Mouse (Mus musculus) heart, embryonic 13.5 days (tissue): ENCODE data around the gene Sema6d. TPM values are rescaled to one million over a fixed set of nuclear protein-coding genes. Genes with fewer than 3 reads are reported as not detected.

Source experiments
- ATAC-seq: fragments of 200-750 bp; cut with Nextera tagmentation; 2 replicates; pipeline ENCODE4 v1.8.0; 2017; ENCODE audit warnings: moderate TSS enrichment; ENCODE audit not compliant: insufficient number of reproducible peaks, low FRiP score, low TSS enrichment; ENCODE audit errors: extremely low read depth
- H3K27ac ChIP-seq: fragments of 300-500 bp; sonication (generic); replicated peaks from 2 replicates; pipeline ENCODE4 v1.5.1; 2015; ENCODE audit warnings: moderate library complexity, mild to moderate bottlenecking, inconsistent platforms
- H3K27me3 ChIP-seq: fragments of 300-500 bp; sonication (generic); replicated peaks from 2 replicates; pipeline ENCODE4 v1.6.1; 2015; ENCODE audit warnings: mild to moderate bottlenecking, inconsistent platforms
- H3K36me3 ChIP-seq: fragments of 300-500 bp; sonication (generic); 2 replicates; pipeline ENCODE4 v1.6.1; 2015; ENCODE audit warnings: mild to moderate bottlenecking, inconsistent platforms
- H3K4me1 ChIP-seq: fragments of 300-500 bp; sonication (generic); 2 replicates; pipeline ENCODE4 v1.6.1; 2015; ENCODE audit warnings: inconsistent platforms
- H3K4me2 ChIP-seq: fragments of 300-500 bp; sonication (generic); 2 replicates; pipeline ENCODE4 v1.6.1; 2015; ENCODE audit warnings: inconsistent platforms, mild to moderate bottlenecking, moderate library complexity
- H3K4me3 ChIP-seq: fragments of 300-500 bp; sonication (generic); 2 replicates; pipeline ENCODE4 v1.5.1; 2015; ENCODE audit warnings: moderate library complexity, mild to moderate bottlenecking, inconsistent platforms
- H3K9ac ChIP-seq: fragments of 300-500 bp; sonication (generic); 2 replicates; pipeline ENCODE4 v1.6.1; 2015; ENCODE audit warnings: inconsistent platforms, mild to moderate bottlenecking, moderate library complexity
- H3K9me3 ChIP-seq: fragments of 300-500 bp; sonication (generic); 2 replicates; pipeline ENCODE4 v1.6.1; 2016; ENCODE audit warnings: inconsistent platforms
- WGBS: fragments of 180-500 bp; shearing (Covaris S2); methylation state at CpG from one replicate; pipeline ENCODE4 v1.1.7; 2015; ENCODE audit warnings: mixed read lengths; 5-methylcytosine and 5-hydroxymethylcytosine counted together
- polyA plus RNA-seq: library from polyadenylated mRNA; unstranded; fragments of >200 nt; fragmentation: Nextera tagmentation; extraction: Ambion mirVana; gene quantifications from 2 replicates; pipeline ENCODE4 v1.2.1, GENCODE M21; 2015

Gene Sema6d
- polyA plus RNA-seq, 1 experiment from 2014 or later, result 18.8 TPM

DNA sequence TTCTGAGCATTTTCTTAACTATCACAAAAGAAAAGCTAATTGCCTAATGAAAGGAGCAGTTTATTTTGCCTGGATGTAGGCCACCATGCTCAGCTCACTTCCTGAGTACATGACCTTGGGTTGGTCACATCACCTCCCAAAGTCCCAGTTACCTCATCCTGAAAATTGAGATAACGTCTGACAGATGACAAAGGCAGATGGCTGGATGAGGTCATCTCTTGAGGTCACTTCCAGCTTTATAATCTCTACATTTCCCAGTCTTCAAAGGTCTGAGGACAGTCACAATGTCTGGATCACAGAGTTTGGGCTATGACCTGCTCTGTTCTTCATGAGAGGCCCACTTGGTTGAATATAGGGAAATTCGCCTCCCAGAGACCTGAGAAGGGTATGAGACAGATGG lies 366.1 kb downstream of the Sema6d start:
- H3K4me3 ChIP-seq, result no peak overlapping the region
- H3K4me1 ChIP-seq, result peaks cover 20% of the 10 kb centered on the region
- 57% methylated on average over 2 of the region's 2 CpGs for WGBS
- no peak overlapping the region for H3K9ac ChIP-seq
- no peak overlapping the region for H3K27ac ChIP-seq
- no peaks in the 10 kb centered on the region for H3K36me3 ChIP-seq
- no peaks in the 10 kb centered on the region for H3K9me3 ChIP-seq
- ATAC-seq, result no peak
- no peak overlapping the region for H3K4me2 ChIP-seq
- H3K27me3 ChIP-seq, result no peaks in the 10 kb centered on the region

DNA sequence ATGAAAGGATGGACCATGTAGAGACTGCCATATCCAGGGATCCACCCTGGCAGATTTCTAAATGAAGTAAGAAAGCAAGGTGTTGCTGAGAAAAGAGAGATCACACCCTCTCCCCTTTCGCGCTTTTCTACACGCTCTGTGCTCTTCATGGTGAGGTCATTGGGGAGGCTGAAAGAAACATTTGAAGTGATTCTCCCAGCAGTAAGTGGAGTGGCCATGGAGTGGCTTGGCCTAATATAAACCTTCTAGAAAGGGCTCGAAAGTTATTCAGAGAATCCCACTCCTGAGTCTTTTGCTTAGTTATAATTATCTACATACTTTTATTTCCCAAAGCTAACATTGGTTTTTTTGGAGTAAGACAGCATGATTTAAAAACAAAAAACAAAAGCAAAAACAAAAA lies 367.2 kb downstream of the Sema6d start:
- H3K27me3 ChIP-seq, result no peaks in the 10 kb centered on the region
- 86% methylated on average over 4 of the region's 4 CpGs for WGBS
- no peak for ATAC-seq

DNA sequence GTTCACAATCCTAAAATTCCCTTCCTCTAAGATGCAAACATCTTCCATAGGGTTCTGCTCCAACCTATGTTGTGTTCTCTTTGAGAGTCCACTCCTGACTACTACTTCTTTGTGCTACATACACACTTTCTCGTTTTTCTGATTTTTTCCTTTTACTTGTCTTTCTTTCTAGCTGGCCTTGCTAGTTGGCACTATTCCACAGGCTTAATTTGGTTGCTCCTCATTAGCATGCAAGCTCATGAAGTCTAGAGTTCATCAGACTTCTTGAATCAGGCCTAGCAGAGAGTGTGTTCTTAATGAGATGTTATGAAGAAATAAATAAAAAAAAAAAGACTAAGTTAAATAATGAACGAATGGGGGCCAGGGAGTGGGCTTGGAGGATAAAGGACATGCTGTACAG lies 368.3 kb downstream of the Sema6d start:
- no peaks in the 10 kb centered on the region for H3K36me3 ChIP-seq
- H3K4me3 ChIP-seq, result no peak overlapping the region
- H3K4me2 ChIP-seq, result no peak overlapping the region
- H3K27me3 ChIP-seq, result no peaks in the 10 kb centered on the region
- peaks cover 36% of the 10 kb centered on the region for H3K4me1 ChIP-seq
- H3K9me3 ChIP-seq, result no peaks in the 10 kb centered on the region
- WGBS, result 74% methylated on average over 2 of the region's 2 CpGs
- no peak overlapping the region for H3K27ac ChIP-seq
- ATAC-seq, result no peak
- H3K9ac ChIP-seq, result no peak overlapping the region

More for the DNA sequence above, 367.2 kb downstream of the Sema6d start:
- no peak overlapping the region for H3K4me3 ChIP-seq
- H3K4me2 ChIP-seq, result no peak overlapping the region
- H3K36me3 ChIP-seq, result no peaks in the 10 kb centered on the region
- peaks cover 31% of the 10 kb centered on the region for H3K4me1 ChIP-seq
- H3K27ac ChIP-seq, result no peak overlapping the region
- no peak overlapping the region for H3K9ac ChIP-seq
- no peaks in the 10 kb centered on the region for H3K9me3 ChIP-seq

DNA sequence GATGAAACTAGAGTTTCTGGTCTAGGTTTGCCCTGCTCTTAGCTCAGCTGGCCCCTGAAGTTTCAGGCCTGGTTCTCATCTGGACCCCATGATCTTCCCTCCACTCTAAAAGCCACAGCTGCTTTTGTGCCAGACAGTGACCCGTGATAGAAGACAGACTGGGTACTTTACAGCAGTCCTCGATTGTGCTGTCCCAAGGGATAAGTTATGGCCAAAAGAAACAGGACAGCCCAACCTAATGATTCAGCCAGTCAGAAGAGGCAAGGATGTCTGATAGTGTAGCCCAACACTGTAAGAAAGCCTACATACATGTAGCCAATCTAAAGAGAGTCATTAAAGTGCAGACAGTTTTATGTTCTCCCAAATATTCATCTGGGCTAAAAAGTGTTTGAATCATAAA lies 371.2 kb downstream of the Sema6d start:
- Histone ChIP-seq H3K36me3 (no peaks in the 10 kb centered on the region), H3K4me2 (0 out of 2 replicates have a peak overlapping the region, but pooled peaks have one; percentile 11), H3K4me1 (peaks cover 34% of the 10 kb centered on the region), H3K4me3 (no peak overlapping the region), H3K9me3 (no peaks in the 10 kb centered on the region), H3K27me3 (no peaks in the 10 kb centered on the region), H3K9ac (peak overlapping the region; percentile 10; the same call in 1 of the 2 replicates), H3K27ac (peak overlapping the region; percentile 89)
- WGBS, result 13% methylated on average over 2 of the region's 2 CpGs
- ATAC-seq, result peak; percentile 70; the same call in 1 of the 2 replicates

DNA sequence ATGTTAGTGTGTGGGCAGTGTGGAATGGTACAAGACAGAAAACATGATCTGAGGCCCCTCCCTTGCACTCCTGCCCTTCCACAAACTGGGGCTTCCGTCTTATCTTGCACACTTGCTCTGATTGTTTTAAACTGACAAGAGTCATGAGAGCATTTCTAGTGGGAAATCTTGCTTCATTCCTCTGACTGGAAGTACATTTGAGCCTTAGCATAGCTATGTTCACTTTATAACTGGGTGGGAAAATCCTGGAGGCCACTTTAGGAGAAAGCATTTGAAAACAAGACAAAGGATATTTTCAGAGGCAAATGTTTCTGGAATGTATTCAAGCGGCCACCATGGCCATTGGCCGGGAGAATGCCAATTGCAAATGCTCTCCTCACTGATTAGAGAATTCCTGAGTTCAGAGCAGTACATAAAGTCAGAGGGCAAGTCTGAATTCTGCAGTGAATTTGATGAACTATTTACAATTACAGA lies 371.6 kb downstream of the Sema6d start:
- Histone ChIP-seq H3K27ac (peak overlapping the region; percentile 89), H3K9me3 (no peaks in the 10 kb centered on the region), H3K9ac (0 out of 2 replicates have a peak overlapping the region, but pooled peaks have one; percentile 10), H3K4me1 (peaks cover 39% of the 10 kb centered on the region), H3K27me3 (no peaks in the 10 kb centered on the region), H3K36me3 (no peaks in the 10 kb centered on the region), H3K4me2 (peak overlapping the region; percentile 11; the same call in 1 of the 2 replicates), H3K4me3 (no peak overlapping the region)
- WGBS, result 11% methylated on average over 3 of the region's 3 CpGs
- peak; percentile 21; the same call in 1 of the 2 replicates for ATAC-seq

DNA sequence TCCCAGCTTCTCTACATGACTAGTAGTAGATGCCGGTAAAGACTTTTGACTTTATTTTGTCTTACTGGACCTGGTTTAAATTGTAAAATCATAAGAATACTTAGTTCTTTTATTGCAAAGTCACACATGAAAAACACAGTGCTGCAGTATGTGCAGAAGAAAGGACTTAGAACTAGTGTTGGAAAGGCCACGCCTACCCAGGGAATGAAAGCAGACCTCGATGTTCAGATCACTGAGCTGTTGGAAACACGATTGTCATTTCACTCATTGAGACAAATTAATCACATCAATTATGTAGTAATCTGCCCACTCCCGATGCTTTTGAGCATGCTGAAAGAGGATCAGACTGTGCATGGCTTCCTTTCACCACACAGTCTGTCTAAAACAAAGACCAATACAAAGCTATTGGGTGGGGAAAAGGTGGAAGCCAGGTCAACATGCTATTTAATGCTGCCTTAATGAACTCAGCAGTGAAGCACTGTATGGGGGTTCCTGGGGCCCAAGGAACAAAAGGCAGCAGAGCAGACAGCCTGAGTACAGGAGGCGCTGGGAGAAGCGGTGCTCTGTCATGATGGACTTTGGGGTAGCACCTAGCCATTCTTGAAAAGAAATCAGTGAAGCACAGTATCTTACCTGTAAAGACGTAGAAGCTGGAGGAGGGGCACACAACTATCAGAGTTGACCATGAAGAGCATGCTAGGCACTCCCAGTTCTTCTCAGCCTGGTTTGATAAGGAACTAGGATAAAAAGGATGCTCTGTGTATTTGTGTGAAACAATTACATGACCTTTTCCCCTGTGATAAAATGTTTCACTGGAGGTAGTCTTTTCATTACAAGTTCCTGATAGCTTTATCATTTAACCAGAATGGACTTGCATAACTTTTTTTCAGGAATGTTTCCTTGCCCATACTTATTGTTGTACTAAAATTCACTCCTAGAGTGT lies 375.5 kb downstream of the Sema6d start:
- no peaks in the 10 kb centered on the region for H3K9me3 ChIP-seq
- peak overlapping the region; percentile 48; the same call in 1 of the 2 replicates for H3K27ac ChIP-seq
- no peak overlapping the region for H3K9ac ChIP-seq
- no peaks in the 10 kb centered on the region for H3K36me3 ChIP-seq
- 69% methylated on average over 8 of the region's 8 CpGs for WGBS
- H3K4me2 ChIP-seq, result no peak overlapping the region
- no peak overlapping the region for H3K4me3 ChIP-seq
- H3K27me3 ChIP-seq, result no peaks in the 10 kb centered on the region
- peaks cover 67% of the 10 kb centered on the region for H3K4me1 ChIP-seq
- no peak for ATAC-seq

DNA sequence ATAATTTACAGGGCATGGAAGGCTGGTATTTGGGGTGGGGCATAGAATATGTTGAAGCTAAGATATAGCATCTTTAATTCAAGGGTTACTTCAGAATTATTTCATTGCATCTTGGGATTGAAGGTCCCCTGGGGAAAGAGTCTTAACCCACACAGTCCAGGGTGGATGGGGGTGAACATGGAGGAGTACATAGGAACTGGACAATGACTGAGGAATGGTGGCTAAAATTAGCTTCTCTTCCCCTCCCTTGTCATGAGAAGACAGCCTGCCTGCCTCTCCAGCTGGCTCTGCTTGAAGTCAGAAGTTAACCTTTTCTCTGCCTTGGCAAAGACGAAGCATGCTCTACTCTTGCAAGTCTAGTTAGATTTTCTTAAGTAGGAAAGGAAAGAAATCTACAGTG lies 377.7 kb downstream of the Sema6d start:
- H3K4me2 ChIP-seq, result no peak overlapping the region
- peaks cover 56% of the 10 kb centered on the region for H3K4me1 ChIP-seq
- no peaks in the 10 kb centered on the region for H3K27me3 ChIP-seq
- ATAC-seq, result no peak
- no peak overlapping the region for H3K4me3 ChIP-seq
- H3K9ac ChIP-seq, result no peak overlapping the region
- WGBS, result 28% methylated on average over 1 of the region's 1 CpGs
- H3K27ac ChIP-seq, result peak overlapping the region; percentile 60
- no peaks in the 10 kb centered on the region for H3K9me3 ChIP-seq
- no peaks in the 10 kb centered on the region for H3K36me3 ChIP-seq

DNA sequence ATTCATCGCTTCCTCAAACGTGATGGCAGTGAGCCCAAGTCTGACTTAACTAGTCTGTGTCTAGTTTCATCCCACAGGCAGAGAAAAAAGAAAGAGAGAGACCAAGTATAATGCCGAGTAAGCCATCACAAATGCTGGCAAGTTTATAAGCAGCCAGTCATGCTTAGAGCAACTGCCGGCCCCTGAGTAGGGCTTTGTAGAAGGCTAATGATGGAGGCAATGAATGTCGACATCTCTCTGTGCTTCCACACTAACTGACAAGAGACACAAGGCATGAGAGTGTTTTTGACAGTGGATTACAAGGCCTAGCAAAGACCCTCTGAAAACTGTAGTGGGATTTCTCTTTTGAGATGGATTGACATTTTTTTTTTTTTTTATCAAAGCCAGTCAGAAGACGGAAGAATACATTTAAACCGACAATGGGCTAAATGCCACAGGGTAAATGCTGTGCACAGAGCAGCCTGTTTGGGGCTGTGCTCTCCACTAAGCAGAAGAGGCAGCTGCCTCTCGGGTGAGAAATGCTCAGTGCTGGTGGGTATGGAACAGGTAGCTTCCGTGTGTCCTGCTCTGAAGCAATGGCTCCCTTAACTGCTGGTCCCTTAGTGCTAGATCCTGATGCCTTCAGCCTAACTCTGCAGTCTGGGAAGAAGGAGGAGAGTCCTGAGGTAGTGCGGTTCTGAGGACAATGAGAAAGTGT lies 380.7 kb downstream of the Sema6d start:
- H3K4me2 ChIP-seq, result no peak overlapping the region
- H3K9me3 ChIP-seq, result no peaks in the 10 kb centered on the region
- H3K4me1 ChIP-seq, result peaks cover 50% of the 10 kb centered on the region
- ATAC-seq, result no peak
- no peak overlapping the region for H3K4me3 ChIP-seq
- WGBS, result 65% methylated on average over 10 of the region's 10 CpGs
- H3K36me3 ChIP-seq, result no peaks in the 10 kb centered on the region
- no peak overlapping the region for H3K27ac ChIP-seq
- no peaks in the 10 kb centered on the region for H3K27me3 ChIP-seq
- no peak overlapping the region for H3K9ac ChIP-seq

DNA sequence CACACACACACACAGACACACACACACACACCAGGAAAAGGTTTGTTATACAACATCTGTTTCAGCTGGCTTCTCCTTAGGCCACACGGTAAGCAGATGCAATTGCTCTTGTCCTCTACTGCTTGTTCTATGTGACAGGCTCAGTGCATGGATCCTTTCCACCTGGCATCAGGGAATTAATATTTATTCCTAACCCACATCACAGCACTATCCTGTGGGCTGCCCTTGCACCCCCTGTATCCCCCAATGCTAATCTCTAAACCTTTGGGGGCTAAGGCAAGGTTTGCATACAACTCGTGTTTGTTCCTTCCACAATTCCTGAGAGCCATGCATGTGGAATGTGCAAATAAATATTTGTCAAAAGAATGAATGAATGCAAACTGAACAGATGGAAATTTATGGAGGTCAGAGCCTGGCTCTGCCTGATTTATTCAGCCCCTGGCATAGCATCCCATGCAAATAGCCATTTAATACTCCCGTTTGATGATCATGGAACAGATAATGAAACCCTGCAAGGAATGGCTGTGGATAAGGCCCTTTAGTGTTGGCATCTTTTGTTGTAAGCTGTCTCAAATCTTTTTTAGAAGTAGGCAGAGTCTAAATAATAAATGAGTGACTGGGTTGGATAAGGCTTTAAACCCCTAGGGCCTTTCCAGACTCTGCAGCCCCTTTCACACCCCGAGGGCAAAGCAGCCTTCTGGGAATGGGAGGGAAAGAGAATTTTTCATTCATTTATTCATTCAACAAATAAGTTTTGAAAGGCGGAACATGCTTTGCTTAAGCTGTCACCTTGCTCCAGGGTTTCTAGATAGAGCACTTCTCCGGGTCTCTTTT lies 383.1 kb downstream of the Sema6d start:
- 75% methylated on average over 6 of the region's 6 CpGs for WGBS
- Histone ChIP-seq H3K4me3 (no peak overlapping the region), H3K9me3 (no peaks in the 10 kb centered on the region), H3K4me2 (no peak overlapping the region), H3K36me3 (no peaks in the 10 kb centered on the region), H3K27me3 (no peaks in the 10 kb centered on the region), H3K27ac (no peak overlapping the region), H3K9ac (no peak overlapping the region), H3K4me1 (peaks cover 26% of the 10 kb centered on the region)
- no peak for ATAC-seq

DNA sequence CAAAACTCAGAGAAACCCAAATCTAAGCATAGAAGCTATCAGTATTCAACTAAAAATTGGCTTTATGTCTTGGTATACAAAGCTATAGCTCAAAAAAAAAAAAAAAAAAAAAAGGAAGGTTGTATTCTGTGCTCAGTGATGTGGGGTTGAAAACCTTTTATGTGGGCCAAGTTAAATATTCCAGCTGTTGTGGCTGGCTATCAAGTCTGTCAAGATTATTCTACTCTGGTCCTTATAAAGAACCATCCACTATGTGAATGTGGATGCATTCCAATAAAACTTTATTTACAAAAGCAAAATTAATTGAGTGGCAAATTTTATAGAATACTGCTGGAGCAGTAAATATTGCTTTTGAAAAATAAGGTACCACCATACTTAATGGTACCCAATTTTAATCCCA lies 388.1 kb downstream of the Sema6d start:
- Histone ChIP-seq H3K36me3 (no peaks in the 10 kb centered on the region), H3K9me3 (no peaks in the 10 kb centered on the region), H3K4me2 (no peak overlapping the region), H3K4me1 (no peaks in the 10 kb centered on the region), H3K27me3 (no peaks in the 10 kb centered on the region), H3K4me3 (no peak overlapping the region), H3K27ac (no peak overlapping the region), H3K9ac (no peak overlapping the region)
- no peak for ATAC-seq

DNA sequence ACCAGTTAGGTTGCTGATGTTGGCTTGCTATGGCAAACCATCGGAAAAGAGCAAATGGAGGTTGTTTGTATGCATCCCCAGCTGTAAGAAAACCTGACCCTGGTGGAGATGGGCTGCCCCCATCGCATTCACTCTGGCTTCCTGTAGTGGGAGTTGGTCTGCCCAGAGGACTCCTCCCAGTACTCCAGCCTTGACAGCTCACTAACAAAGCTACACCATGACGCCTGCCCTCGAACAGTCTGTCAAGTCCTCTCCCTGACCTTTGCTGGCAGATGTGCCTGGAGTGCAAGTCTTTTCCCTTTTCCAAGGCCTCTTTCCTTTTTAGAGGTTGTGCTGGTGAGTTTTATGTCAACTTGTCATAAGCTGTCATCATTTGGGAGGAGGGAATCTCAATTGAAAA lies 388.8 kb downstream of the Sema6d start:
- Histone ChIP-seq H3K27ac (no peak overlapping the region), H3K27me3 (no peaks in the 10 kb centered on the region), H3K4me1 (no peaks in the 10 kb centered on the region), H3K4me2 (no peak overlapping the region), H3K36me3 (no peaks in the 10 kb centered on the region), H3K9ac (no peak overlapping the region), H3K4me3 (no peak overlapping the region), H3K9me3 (no peaks in the 10 kb centered on the region)
- 65% methylated on average over 4 of the region's 4 CpGs for WGBS
- ATAC-seq, result no peak
